Mouse (Mus musculus): ENCODE data around the gene Mtmr14. TPM values are rescaled to one million over a fixed set of nuclear protein-coding genes. Genes with fewer than 3 reads are reported as not detected.
A peak's percentile ranks its signal among the peaks of the same experiment; 100 is the strongest.

The Mtmr14 gene
- polyA plus RNA-seq, 1 experiment from 2014 or later = 44.0 TPM

GRCm38 (mm10) chr6:113250786-113251185 is 13.1 kb downstream of the Mtmr14 start:
- H3K27ac ChIP-seq (replicated peaks) = no peak overlapping the region
- 87% methylated on average over 5 of the region's 5 CpGs for WGBS
- H3K9me3 ChIP-seq = no peaks in the 10 kb centered on the region
- H3K4me1 ChIP-seq = no peaks in the 10 kb centered on the region
- no peak overlapping the region for H3K4me3 ChIP-seq
- no peaks in the 10 kb centered on the region for H3K27me3 ChIP-seq (replicated peaks; ENCODE audit: low read depth, poor library complexity, severe bottlenecking)
- peaks cover 83% of the 10 kb centered on the region for H3K36me3 ChIP-seq (replicated peaks)
- DNase-seq (ENCODE audit: low spot score) = no peak

GRCm38 (mm10) chr6:113251921-113252320 is 14.3 kb downstream of the Mtmr14 start:
- H3K4me1 ChIP-seq = no peaks in the 10 kb centered on the region
- H3K9me3 ChIP-seq = no peaks in the 10 kb centered on the region
- H3K4me3 ChIP-seq = no peak overlapping the region
- H3K27me3 ChIP-seq (replicated peaks; ENCODE audit: low read depth, poor library complexity, severe bottlenecking) = no peaks in the 10 kb centered on the region
- peaks cover 86% of the 10 kb centered on the region for H3K36me3 ChIP-seq (replicated peaks)
- DNase-seq (ENCODE audit: low spot score) = no peak
- H3K27ac ChIP-seq (replicated peaks) = no peak overlapping the region

- DNase-seq (ENCODE audit: low spot score) = no peak
- peaks cover 92% of the 10 kb centered on the region for H3K36me3 ChIP-seq (replicated peaks)
- H3K9me3 ChIP-seq = no peaks in the 10 kb centered on the region
These were observed 17.3 kb downstream of the Mtmr14 start for GRCm38 (mm10) chr6:113254899-113255298.

GRCm38 (mm10) chr6:113261174-113261858 is 23.7 kb downstream of the Mtmr14 start:
- 88% methylated on average over 8 of the region's 8 CpGs for WGBS
- Histone ChIP-seq H3K4me1 (no peaks in the 10 kb centered on the region), H3K27ac (replicated peaks) (no peak overlapping the region), H3K27me3 (replicated peaks; ENCODE audit: low read depth, poor library complexity, severe bottlenecking) (no peaks in the 10 kb centered on the region), H3K36me3 (replicated peaks) (peaks cover 95% of the 10 kb centered on the region), H3K4me3 (no peak overlapping the region), H3K9me3 (no peaks in the 10 kb centered on the region)
- DNase-seq (ENCODE audit: low spot score) = no peak

More at GRCm38 (mm10) chr6:113254899-113255298, 17.3 kb downstream of the Mtmr14 start:
- Histone ChIP-seq H3K27ac (replicated peaks) (no peak overlapping the region), H3K4me3 (no peak overlapping the region), H3K4me1 (no peaks in the 10 kb centered on the region), H3K27me3 (replicated peaks; ENCODE audit: low read depth, poor library complexity, severe bottlenecking) (no peaks in the 10 kb centered on the region)

GRCm38 (mm10) chr6:113263531-113263930 is 25.9 kb downstream of the Mtmr14 start:
- WGBS = 88% methylated on average over 6 of the region's 6 CpGs
- no peak for DNase-seq (ENCODE audit: low spot score)
- H3K27ac ChIP-seq (replicated peaks) = no peak overlapping the region
- H3K9me3 ChIP-seq = no peaks in the 10 kb centered on the region
- no peaks in the 10 kb centered on the region for H3K4me1 ChIP-seq
- H3K4me3 ChIP-seq = no peak overlapping the region
- no peaks in the 10 kb centered on the region for H3K27me3 ChIP-seq (replicated peaks; ENCODE audit: low read depth, poor library complexity, severe bottlenecking)
- peaks cover 99% of the 10 kb centered on the region for H3K36me3 ChIP-seq (replicated peaks)

GRCm38 (mm10) chr6:113264429-113264828 is 26.8 kb downstream of the Mtmr14 start:
- 95% methylated on average over 8 of the region's 8 CpGs for WGBS
- Histone ChIP-seq H3K4me1 (no peaks in the 10 kb centered on the region), H3K36me3 (replicated peaks) (peaks cover 99% of the 10 kb centered on the region), H3K27ac (replicated peaks) (no peak overlapping the region), H3K9me3 (no peaks in the 10 kb centered on the region), H3K27me3 (replicated peaks; ENCODE audit: low read depth, poor library complexity, severe bottlenecking) (no peaks in the 10 kb centered on the region), H3K4me3 (no peak overlapping the region)
- no peak for DNase-seq (ENCODE audit: low spot score)

- no peak overlapping the region for H3K4me3 ChIP-seq
- no peak overlapping the region for H3K27ac ChIP-seq (replicated peaks)
- no peaks in the 10 kb centered on the region for H3K9me3 ChIP-seq
- H3K36me3 ChIP-seq (replicated peaks) = peaks cover 99% of the 10 kb centered on the region
- no peak for DNase-seq (ENCODE audit: low spot score)
- H3K4me1 ChIP-seq = no peaks in the 10 kb centered on the region
- no peaks in the 10 kb centered on the region for H3K27me3 ChIP-seq (replicated peaks; ENCODE audit: low read depth, poor library complexity, severe bottlenecking)
- WGBS = 89% methylated on average over 7 of the region's 7 CpGs
These were observed 29.5 kb downstream of the Mtmr14 start for GRCm38 (mm10) chr6:113266996-113267655.

GRCm38 (mm10) chr6:113267988-113268387 is 30.3 kb downstream of the Mtmr14 start:
- no peak overlapping the region for H3K27ac ChIP-seq (replicated peaks)
- 87% methylated on average over 1 of the region's 1 CpGs for whole genome bisulfite sequencing
- no peak overlapping the region for H3K4me3 ChIP-seq
- no peaks in the 10 kb centered on the region for H3K4me1 ChIP-seq
- DNase-seq (ENCODE audit: low spot score) = no peak
- H3K9me3 ChIP-seq = no peaks in the 10 kb centered on the region
- H3K27me3 ChIP-seq (replicated peaks; ENCODE audit: low read depth, poor library complexity, severe bottlenecking) = no peaks in the 10 kb centered on the region
- H3K36me3 ChIP-seq (replicated peaks) = peaks cover 99% of the 10 kb centered on the region

GRCm38 (mm10) chr6:113272365-113272764 is 34.7 kb downstream of the Mtmr14 start:
- 79% methylated on average over 3 of the region's 3 CpGs for WGBS
- H3K27ac ChIP-seq (replicated peaks) = no peak overlapping the region
- DNase-seq (ENCODE audit: low spot score) = no peak
- H3K9me3 ChIP-seq = no peaks in the 10 kb centered on the region
- H3K4me1 ChIP-seq = no peaks in the 10 kb centered on the region
- no peak overlapping the region for H3K4me3 ChIP-seq
- H3K27me3 ChIP-seq (replicated peaks; ENCODE audit: low read depth, poor library complexity, severe bottlenecking) = no peaks in the 10 kb centered on the region
- peaks cover 97% of the 10 kb centered on the region for H3K36me3 ChIP-seq (replicated peaks)

GRCm38 (mm10) chr6:113276846-113277245 is 39.2 kb downstream of the Mtmr14 start:
- Histone ChIP-seq H3K9me3 (no peaks in the 10 kb centered on the region), H3K4me3 (no peak overlapping the region), H3K27ac (replicated peaks) (no peak overlapping the region), H3K4me1 (peaks cover under 1% of the 10 kb centered on the region; the same call in 1 of the 2 replicates), H3K36me3 (replicated peaks) (peaks cover 71% of the 10 kb centered on the region), H3K27me3 (replicated peaks; ENCODE audit: low read depth, poor library complexity, severe bottlenecking) (peaks cover 13% of the 10 kb centered on the region)
- WGBS = 72% methylated on average over 4 of the region's 4 CpGs
- no peak for DNase-seq (ENCODE audit: low spot score)

- Histone ChIP-seq H3K9me3 (no peaks in the 10 kb centered on the region), H3K4me1 (peaks cover 18% of the 10 kb centered on the region), H3K27me3 (replicated peaks; ENCODE audit: low read depth, poor library complexity, severe bottlenecking) (peaks cover 57% of the 10 kb centered on the region), H3K27ac (replicated peaks) (no peak overlapping the region), H3K4me3 (no peak overlapping the region), H3K36me3 (replicated peaks) (peaks cover 26% of the 10 kb centered on the region)
- 63% methylated on average over 6 of the region's 6 CpGs for whole genome bisulfite sequencing
- no peak for DNase-seq (ENCODE audit: low spot score)
These were observed 44.0 kb downstream of the Mtmr14 start for GRCm38 (mm10) chr6:113281676-113282075.

- H3K27me3 ChIP-seq (replicated peaks; ENCODE audit: low read depth, poor library complexity, severe bottlenecking) = peaks cover 57% of the 10 kb centered on the region
- peak; percentile 75 for DNase-seq (ENCODE audit: low spot score)
- 1% methylated on average over 37 of the region's 37 CpGs for WGBS
- H3K9me3 ChIP-seq = no peaks in the 10 kb centered on the region
- H3K36me3 ChIP-seq (replicated peaks) = peaks cover 20% of the 10 kb centered on the region
- peaks cover 18% of the 10 kb centered on the region for H3K4me1 ChIP-seq
- H3K4me3 ChIP-seq = peak within 1 kb of the TSS; percentile 40
- H3K27ac ChIP-seq (replicated peaks) = no peak within 1 kb of the TSS
These were observed 44.6 kb downstream of the Mtmr14 start, which contains the start of gene Cpne9 for GRCm38 (mm10) chr6:113282101-113282802. Gene Cpne9, plus strand, starts transcription at chr6:113282307.
